Mouse (Mus musculus): Measurements from ENCODE around the gene Gm44511. TPM values are rescaled to one million over a fixed set of nuclear protein-coding genes. Genes with fewer than 3 reads are reported as not detected.

Gm44511 gene
- polyA plus RNA-seq (2017; shearing (Covaris generic)): not detected

DNA sequence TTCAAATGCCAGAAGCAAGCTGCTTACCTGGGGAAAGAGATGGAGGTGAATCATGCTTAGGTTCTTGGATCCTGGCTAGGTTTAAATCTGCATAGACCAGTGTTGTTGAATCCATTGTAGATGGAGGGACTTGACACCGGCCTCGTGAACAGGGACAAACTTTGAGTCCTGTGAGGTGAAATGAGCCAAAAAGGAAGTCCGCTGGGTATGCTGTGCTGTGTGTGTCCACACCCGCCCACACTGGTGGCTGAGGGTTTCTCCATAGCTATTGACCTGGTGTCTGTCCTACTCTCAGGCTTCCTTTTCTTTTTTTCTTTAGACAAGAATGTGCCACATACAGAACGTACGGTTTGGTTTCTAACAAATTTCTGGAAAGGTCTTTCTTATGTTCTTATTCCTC, at the start of gene Gm44511, which contains the start of gene Klrb1b:
TSS of gene Gm44511 (minus strand) at position 184 of the 400 bp plus-strand sequence.
TSS of gene Klrb1b (minus strand) at position 200 of the 400 bp plus-strand sequence.

DNA sequence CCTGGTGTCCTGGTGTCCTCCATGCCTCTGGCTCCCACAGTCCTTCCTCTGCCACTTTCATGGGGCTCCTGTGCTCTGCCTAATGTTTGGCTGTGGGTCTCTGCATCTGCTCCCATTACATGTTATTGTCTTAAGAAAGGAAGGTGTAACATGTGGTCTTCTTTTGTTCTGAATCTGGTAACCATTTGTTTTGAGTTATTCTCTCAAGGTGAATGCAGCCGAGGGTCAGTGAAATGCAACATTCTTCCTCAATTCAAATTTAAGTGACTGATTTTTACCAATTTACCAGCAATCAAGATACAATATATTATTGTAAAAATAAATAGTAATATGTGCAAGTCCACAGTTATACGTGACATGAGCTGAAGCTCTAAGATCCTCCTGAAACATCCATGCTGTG, 37.0 kb downstream of the Gm44511 start, which contains the start of gene Klrb1c:
TSS of gene Klrb1c (minus strand) at position 101 of the 400 bp plus-strand sequence.

Other genes starting within 250 kb of the Gm44511 start
- gene A2ml1, start 244.7 kb downstream of the Gm44511 start, polyA plus RNA-seq (2017; shearing (Covaris generic)): not detected
- gene Klrb1a, start 202.8 kb downstream of the Gm44511 start, polyA plus RNA-seq (2017; shearing (Covaris generic)): not detected
- not detected for gene Clec2h, start 163.9 kb downstream of the Gm44511 start, polyA plus RNA-seq (2017; shearing (Covaris generic))
- gene Klrb1, start 103.3 kb downstream of the Gm44511 start, polyA plus RNA-seq (2017; shearing (Covaris generic)): 0.55 TPM
- 0.30 TPM for gene Klrb1c, start 37.1 kb downstream of the Gm44511 start, polyA plus RNA-seq (2017; shearing (Covaris generic))
- not detected for gene Klrb1b, start within 50 bp of the Gm44511 start, polyA plus RNA-seq (2017; shearing (Covaris generic))
- 63.9 TPM for gene Clec2i, start 61.3 kb upstream of the Gm44511 start, polyA plus RNA-seq (2017; shearing (Covaris generic))
- 1.6 TPM for gene BC035044, start 64.8 kb upstream of the Gm44511 start, polyA plus RNA-seq (2017; shearing (Covaris generic))
- gene Clec2g, start 108.1 kb upstream of the Gm44511 start, polyA plus RNA-seq (2017; shearing (Covaris generic)): not detected
- not detected for gene Klrb1f, start 219.6 kb upstream of the Gm44511 start, polyA plus RNA-seq (2017; shearing (Covaris generic))